Mouse (Mus musculus): ENCODE measurements around the gene Gm20854. TPM values are rescaled to one million over a fixed set of nuclear protein-coding genes. Genes with fewer than 3 reads are reported as not detected.
"Not testable (repeated sequence)": the region's sequence is repeated elsewhere in the genome, so short reads cannot be mapped to it uniquely, and the experiment has no call there.

Gene Gm20854
- not detected in 2 replicates for polyA plus RNA-seq (2015; fragmentation: Nextera tagmentation; extraction: Ambion mirVana)

GRCm38 (mm10) chrY:85530808-85531207 lies at the start of gene Gm20854:
Gene Gm20854, minus strand, starts transcription at chrY:85530908.
- ATAC-seq; H3K27ac ChIP-seq (ENCODE audit: low read length); H3K36me3 ChIP-seq (ENCODE audit: control insufficient read depth, insufficient read depth, low read length); H3K4me3 ChIP-seq (ENCODE audit: low read length); H3K9me3 ChIP-seq (ENCODE audit: control insufficient read depth, low read length); H3K4me2 ChIP-seq (ENCODE audit: low read depth, low read length); H3K27me3 ChIP-seq (replicated peaks; ENCODE audit: control insufficient read depth, insufficient read depth, low read length); H3K9ac ChIP-seq (ENCODE audit: low read depth, low read length); H3K4me1 ChIP-seq (ENCODE audit: control insufficient read depth, insufficient read depth, low read length): not testable (repeated sequence)
- 40% methylated on average over 1 of the region's 6 CpGs for WGBS
